Mouse (Mus musculus): ENCODE measurements around the gene Trim62.

The Trim62 gene

DNA sequence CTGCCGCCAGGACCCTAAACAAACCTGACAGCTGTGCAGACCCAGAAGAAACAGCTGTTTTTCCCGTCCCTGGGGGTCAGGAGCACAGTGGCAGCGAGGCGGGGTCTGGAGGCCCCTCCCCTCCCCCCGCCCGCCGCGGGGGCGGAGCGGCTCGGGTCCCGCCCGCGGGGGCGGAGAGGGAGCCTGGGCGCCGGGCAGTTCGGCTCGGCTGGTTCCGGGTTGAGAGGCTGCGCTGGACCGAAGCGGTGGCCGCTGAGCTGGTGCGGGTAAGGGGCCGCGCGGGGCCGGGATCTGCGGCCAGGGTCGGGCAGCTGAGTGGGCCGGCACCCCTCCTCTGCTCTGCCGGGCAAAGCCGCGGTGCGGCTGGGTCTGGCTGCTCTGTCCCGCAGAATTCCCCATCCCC lies at the start of gene Trim62:
Trim62 (plus strand) TSS at position 202 of the 403 bp plus-strand sequence.
- peak; percentile 86 for DNase-seq (ENCODE audit: low read depth, low spot score)

DNA sequence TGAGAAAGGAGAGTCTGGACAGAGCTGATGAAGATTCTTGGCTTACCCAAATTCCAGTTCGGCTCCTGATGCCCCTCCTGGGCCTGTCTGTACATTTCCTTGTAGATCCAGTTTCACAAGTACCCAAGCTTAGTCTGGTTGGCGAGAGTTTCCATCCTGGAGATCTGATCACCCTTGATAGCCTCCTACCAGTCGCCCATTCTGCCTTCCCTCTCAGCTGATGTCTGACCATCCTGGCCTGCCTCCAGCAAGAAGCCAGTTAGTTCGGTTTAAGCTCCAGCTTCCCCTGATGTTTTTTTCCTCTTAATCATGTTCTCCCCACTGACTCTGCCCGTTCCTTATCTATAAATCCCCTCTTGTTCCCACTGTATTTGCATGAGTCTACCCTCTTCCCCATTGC lies 45.2 kb upstream of the Trim62 start:
- DNase-seq (ENCODE audit: low read depth, low spot score): no peak

GRCm38 (mm10) chr4:128839811-128840738 lies 43.3 kb upstream of the Trim62 start:
- DNase-seq (ENCODE audit: low read depth, low spot score): peak; percentile 59

DNA sequence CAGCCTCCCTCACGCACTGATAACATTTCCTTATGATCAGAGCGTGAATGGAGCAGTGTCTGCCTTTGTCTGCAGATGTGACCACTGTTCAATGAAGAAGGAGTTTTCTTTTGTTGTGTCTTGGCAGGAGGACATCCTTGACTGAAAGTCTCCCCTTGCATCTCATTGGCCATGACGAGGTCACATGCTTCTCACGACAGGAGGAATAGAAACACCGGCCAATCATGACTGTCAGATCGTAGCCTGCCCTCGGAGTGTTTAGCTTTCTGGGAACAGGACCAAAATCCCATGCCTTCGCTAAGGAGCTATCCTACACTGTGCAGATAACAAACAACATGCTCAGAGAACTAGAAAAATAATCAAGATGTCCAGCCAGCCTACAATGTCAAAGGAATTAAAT lies 42.1 kb upstream of the Trim62 start:
- DNase-seq (ENCODE audit: low read depth, low spot score): no peak

GRCm38 (mm10) chr4:128844566-128844965 lies 38.8 kb upstream of the Trim62 start:
- DNase-seq (ENCODE audit: low read depth, low spot score): no peak

DNA sequence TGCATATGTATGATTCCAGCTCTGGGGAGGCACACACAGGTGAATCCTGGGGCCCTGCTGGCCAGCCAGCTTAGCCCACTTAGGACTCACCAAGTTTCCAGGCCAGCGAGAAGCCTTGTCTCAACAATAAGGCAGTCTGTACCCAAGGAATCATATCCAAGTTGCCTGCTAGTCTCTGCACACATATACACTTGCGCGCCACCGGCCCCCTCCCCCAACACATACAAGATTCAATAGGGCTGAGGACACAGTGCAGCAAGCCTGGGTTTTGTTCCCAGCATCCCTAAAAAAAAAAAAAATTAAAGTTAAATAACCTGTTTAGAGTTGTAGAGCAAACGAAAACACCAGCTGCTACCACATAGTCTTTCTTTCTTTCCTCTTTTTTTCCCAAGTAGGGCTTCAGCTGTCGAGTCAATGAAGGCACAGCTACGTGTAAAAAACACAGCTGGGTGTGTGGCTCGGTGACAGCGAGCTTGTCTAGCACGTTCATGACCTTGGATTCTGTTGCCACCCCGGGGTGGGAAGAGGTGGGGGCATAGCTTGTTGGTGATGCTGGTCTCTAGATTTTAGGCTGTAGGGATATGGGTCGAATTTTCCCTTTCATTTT lies 37.9 kb upstream of the Trim62 start:
- DNase-seq (ENCODE audit: low read depth, low spot score): no peak

GRCm38 (mm10) chr4:128848961-128849360 lies 34.4 kb upstream of the Trim62 start:
- no peak for DNase-seq (ENCODE audit: low read depth, low spot score)

GRCm38 (mm10) chr4:128849686-128850085 lies 33.7 kb upstream of the Trim62 start:
- no peak for DNase-seq (ENCODE audit: low read depth, low spot score)

GRCm38 (mm10) chr4:128852266-128852887 lies 31.0 kb upstream of the Trim62 start:
- DNase-seq (ENCODE audit: low read depth, low spot score): no peak

DNA sequence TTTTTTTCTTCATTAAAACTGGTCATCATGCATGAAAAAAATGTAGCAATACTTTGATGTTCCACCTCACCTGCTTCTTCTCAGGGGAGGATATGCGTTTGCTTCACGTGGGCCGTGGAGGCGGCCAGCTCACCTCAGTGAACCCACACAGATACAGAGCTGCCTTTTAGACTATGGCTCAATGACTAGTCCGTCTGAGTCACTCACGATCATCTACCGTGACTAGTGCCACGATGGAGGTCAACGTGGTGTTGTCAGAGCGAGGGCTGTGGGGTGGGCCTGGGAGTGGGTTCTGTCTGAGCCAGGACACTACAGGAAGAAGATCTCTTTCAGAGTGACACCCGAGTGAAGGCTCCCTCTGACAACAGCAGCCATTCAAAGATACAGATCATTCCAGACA lies 30.3 kb upstream of the Trim62 start:
- DNase-seq (ENCODE audit: low read depth, low spot score): no peak

- no peak for DNase-seq (ENCODE audit: low read depth, low spot score)
Observed at GRCm38 (mm10) chr4:128855613-128856040, 27.8 kb upstream of the Trim62 start.

GRCm38 (mm10) chr4:128857212-128857611 lies 26.2 kb upstream of the Trim62 start:
- no peak for DNase-seq (ENCODE audit: low read depth, low spot score)

DNA sequence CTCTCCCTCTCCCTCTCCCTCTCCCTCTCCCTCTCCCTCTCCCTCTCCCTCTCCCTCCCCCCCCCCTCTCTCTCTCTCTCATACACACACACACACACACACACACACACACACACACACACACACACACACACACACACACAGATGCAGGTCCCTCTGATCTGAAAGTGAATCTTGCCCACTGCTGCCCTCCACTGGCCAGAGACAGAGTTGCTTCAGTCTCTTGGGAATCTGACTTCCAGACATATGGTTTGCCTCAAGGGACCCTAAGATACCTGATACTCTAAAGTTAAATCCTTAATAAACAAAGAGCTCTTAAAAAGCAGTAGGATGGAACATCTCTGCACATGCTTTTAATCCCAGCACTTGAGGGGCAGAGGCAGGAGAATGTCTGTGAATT lies 25.2 kb upstream of the Trim62 start:
- DNase-seq (ENCODE audit: low read depth, low spot score): peak; percentile 82

GRCm38 (mm10) chr4:128858878-128859277 lies 24.5 kb upstream of the Trim62 start:
- no peak for DNase-seq (ENCODE audit: low read depth, low spot score)

DNA sequence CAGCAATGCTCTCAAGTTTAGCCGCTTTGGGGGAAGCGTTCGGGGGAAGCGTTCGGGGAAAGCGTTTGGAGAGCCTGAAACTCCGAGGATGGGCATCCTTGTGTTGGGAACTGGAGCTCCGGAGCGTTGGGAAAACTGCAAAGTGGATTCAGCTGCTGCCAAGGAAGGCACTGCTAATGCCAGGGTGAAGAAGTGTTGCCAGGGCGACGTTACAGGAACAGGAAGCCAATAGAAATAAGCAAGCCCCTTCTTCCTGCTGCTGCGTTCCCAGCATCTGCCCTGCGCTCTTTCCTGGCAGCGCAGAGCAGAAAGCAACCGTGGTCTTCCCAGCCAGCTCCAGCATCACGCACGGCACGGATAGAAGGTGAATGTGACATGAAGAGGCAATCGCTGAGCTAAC lies 10.4 kb upstream of the Trim62 start:
- no peak for DNase-seq (ENCODE audit: low read depth, low spot score)

GRCm38 (mm10) chr4:128874062-128874461 lies 9.3 kb upstream of the Trim62 start:
- no peak for DNase-seq (ENCODE audit: low read depth, low spot score)

DNA sequence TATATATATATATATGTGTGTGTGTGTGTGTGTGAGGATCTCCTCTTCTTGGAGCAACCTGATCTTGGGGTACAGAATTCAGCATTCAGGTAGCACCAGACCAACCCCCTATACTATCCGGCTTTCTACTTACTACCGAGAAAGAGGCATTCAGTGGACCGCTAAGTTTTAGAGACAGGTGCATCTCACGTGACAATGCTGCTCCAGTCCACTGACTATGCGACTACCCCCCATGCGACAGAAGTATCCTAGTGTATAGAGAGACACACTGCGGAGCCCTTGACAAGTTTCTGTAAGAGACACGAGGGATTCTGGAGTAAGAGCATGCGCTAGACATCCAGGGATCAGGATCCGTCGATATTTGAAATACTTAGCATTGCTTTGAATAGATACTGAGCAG lies 7.9 kb upstream of the Trim62 start:
- no peak for DNase-seq (ENCODE audit: low read depth, low spot score)

DNA sequence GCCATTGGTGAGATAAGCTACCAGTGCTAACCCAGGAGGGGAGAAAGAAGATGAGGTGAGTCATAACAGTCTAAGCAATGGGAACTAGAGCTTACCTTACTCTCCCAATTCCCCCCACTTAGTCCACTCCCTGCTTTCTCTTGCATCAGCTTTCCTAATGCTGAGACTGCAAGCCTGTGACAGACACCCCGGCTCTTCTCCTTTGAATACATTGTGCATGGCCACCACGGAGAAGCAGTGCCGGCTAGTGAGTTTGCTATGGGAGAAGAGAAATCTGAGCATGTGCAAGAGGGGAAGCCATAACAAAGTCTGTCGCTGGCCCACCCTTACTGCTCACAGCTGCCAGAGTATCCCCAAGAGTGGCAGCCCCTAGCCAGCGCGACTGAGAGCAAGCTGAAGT lies 5.9 kb upstream of the Trim62 start:
- DNase-seq (ENCODE audit: low read depth, low spot score): no peak

DNA sequence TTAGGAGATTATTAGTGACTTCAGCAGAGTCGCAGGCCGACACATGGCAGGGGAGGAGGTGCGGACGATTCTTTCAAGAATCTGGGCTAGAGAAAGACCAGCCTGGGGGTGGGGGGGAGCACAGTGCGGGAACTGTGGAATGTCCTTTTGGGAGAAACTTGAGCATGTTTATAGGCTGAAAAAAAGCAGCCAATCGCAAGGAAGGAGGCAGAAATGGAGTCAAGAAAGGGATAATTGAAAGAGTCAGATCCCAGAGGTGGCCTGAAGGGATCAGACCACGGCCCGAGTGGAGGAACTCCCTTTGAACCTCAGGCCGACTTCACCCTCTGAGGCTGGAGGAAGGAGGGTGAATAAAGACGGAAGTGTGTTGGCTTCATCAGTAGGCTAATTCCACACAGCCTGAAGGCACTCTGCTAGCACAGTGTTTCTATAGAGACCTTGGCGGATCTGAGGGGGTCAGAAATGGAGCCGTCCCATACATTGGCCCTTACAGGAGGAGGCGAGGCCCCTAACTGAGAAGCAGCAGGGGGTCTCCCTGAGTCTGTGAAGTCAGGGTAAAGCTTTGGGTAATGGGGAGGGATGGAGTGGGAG lies 4.4 kb upstream of the Trim62 start:
- peak; percentile 43 for DNase-seq (ENCODE audit: low read depth, low spot score)

GRCm38 (mm10) chr4:128883801-128884710 lies 676 bp downstream of the Trim62 start:
- peak; percentile 53 for DNase-seq (ENCODE audit: low read depth, low spot score)

GRCm38 (mm10) chr4:128884711-128885095 lies 1.3 kb downstream of the Trim62 start:
- no peak for DNase-seq (ENCODE audit: low read depth, low spot score)

Data from mesoderm, embryonic 11.5 days (tissue).